Mouse (Mus musculus): ENCODE results near the gene Aph1c. TPM values are rescaled to one million over a fixed set of nuclear protein-coding genes. Genes with fewer than 3 reads are reported as not detected.
A peak's percentile ranks its signal among the peaks of the same experiment; 100 is the strongest.

Gene Aph1c
- polyA plus RNA-seq (2012; rRNA removed) = 1.1 and 3.0 TPM in 2 replicates

- Histone ChIP-seq H3K4me1 (ENCODE audit: control insufficient read depth, insufficient read depth, insufficient read length) (peaks cover 5% of the 10 kb centered on the region; the same call in 1 of the 2 replicates), H3K27me3 (ENCODE audit: control insufficient read depth, insufficient read depth, low read length) (no peaks in the 10 kb centered on the region), H3K27ac (ENCODE audit: insufficient read depth, low read length) (no peak within 1 kb of the TSS; the same call in 1 of the 2 replicates), H3K4me3 (ENCODE audit: extremely low read depth, insufficient read depth, insufficient read length) (peak within 1 kb of the TSS; percentile 66), H3K36me3 (ENCODE audit: control insufficient read depth, insufficient read depth, low read length) (no peaks in the 10 kb centered on the region)
- peak; percentile 97 to 99 for DNase-seq (ENCODE audit: low read depth in 1 of 2, low spot score in 2 of 2)
- no peak for TF ChIP-seq CTCF (IDR thresholded peaks at IDR 0.05; ENCODE audit: extremely low read depth, insufficient read depth, insufficient read length, insufficient replicate concordance)
- TF ChIP-seq POLR2A (IDR thresholded peaks at IDR 0.05; ENCODE audit: low read depth, low read length) = no peak
- WGBS = 2% methylated on average over 58 of the region's 58 CpGs
Measured at GRCm38 (mm10) chr9:66834318-66835096, at the start of gene Aph1c. TSS of gene Aph1c (minus strand) at chr9:66834726.

- H3K36me3 ChIP-seq (ENCODE audit: control insufficient read depth, insufficient read depth, low read length) = no peaks in the 10 kb centered on the region
- H3K4me1 ChIP-seq (ENCODE audit: control insufficient read depth, insufficient read depth, insufficient read length) = peaks cover 17% of the 10 kb centered on the region
- H3K4me3 ChIP-seq (ENCODE audit: extremely low read depth, insufficient read depth, insufficient read length) = no peak overlapping the region
- TF ChIP-seq POLR2A (IDR thresholded peaks at IDR 0.05; ENCODE audit: low read depth, low read length) (no peak), CTCF (IDR thresholded peaks at IDR 0.05; ENCODE audit: extremely low read depth, insufficient read depth, insufficient read length, insufficient replicate concordance) (no peak)
- DNase-seq (ENCODE audit: low read depth in 1 of 2, low spot score in 2 of 2) = no peak
- no peaks in the 10 kb centered on the region for H3K27me3 ChIP-seq (ENCODE audit: control insufficient read depth, insufficient read depth, low read length)
- H3K27ac ChIP-seq (ENCODE audit: insufficient read depth, low read length) = no peak overlapping the region
- WGBS = 51% methylated on average over 5 of the region's 5 CpGs
Measured at GRCm38 (mm10) chr9:66883500-66883899, 49.0 kb upstream of the Aph1c start.

GRCm38 (mm10) chr9:66882406-66882821 lies 47.9 kb upstream of the Aph1c start:
- no peak for TF ChIP-seq POLR2A (IDR thresholded peaks at IDR 0.05; ENCODE audit: low read depth, low read length)
- no peak for TF ChIP-seq CTCF (IDR thresholded peaks at IDR 0.05; ENCODE audit: extremely low read depth, insufficient read depth, insufficient read length, insufficient replicate concordance)
- Histone ChIP-seq H3K36me3 (ENCODE audit: control insufficient read depth, insufficient read depth, low read length) (no peaks in the 10 kb centered on the region), H3K27ac (ENCODE audit: insufficient read depth, low read length) (peak overlapping the region; percentile 40), H3K4me3 (ENCODE audit: extremely low read depth, insufficient read depth, insufficient read length) (no peak overlapping the region), H3K4me1 (ENCODE audit: control insufficient read depth, insufficient read depth, insufficient read length) (peaks cover 9% of the 10 kb centered on the region; the same call in 1 of the 2 replicates), H3K27me3 (ENCODE audit: control insufficient read depth, insufficient read depth, low read length) (no peaks in the 10 kb centered on the region)
- DNase-seq (ENCODE audit: low read depth in 1 of 2, low spot score in 2 of 2) = peak in 1 of 2 experiments; percentile 18
- WGBS = 20% methylated on average over 8 of the region's 8 CpGs

GRCm38 (mm10) chr9:66881858-66882257 lies 47.3 kb upstream of the Aph1c start:
- Histone ChIP-seq H3K4me1 (ENCODE audit: control insufficient read depth, insufficient read depth, insufficient read length) (peaks cover 6% of the 10 kb centered on the region; the same call in 1 of the 2 replicates), H3K27ac (ENCODE audit: insufficient read depth, low read length) (peak overlapping the region; percentile 49), H3K4me3 (ENCODE audit: extremely low read depth, insufficient read depth, insufficient read length) (no peak overlapping the region), H3K36me3 (ENCODE audit: control insufficient read depth, insufficient read depth, low read length) (no peaks in the 10 kb centered on the region), H3K27me3 (ENCODE audit: control insufficient read depth, insufficient read depth, low read length) (no peaks in the 10 kb centered on the region)
- DNase-seq (ENCODE audit: low read depth in 1 of 2, low spot score in 2 of 2) = no peak
- no peak for TF ChIP-seq CTCF (IDR thresholded peaks at IDR 0.05; ENCODE audit: extremely low read depth, insufficient read depth, insufficient read length, insufficient replicate concordance)
- no peak for TF ChIP-seq POLR2A (IDR thresholded peaks at IDR 0.05; ENCODE audit: low read depth, low read length)
- WGBS = 75% methylated on average over 3 of the region's 3 CpGs

- no peak overlapping the region for H3K27ac ChIP-seq (ENCODE audit: insufficient read depth, low read length)
- H3K27me3 ChIP-seq (ENCODE audit: control insufficient read depth, insufficient read depth, low read length) = no peaks in the 10 kb centered on the region
- no peak for DNase-seq (ENCODE audit: low read depth in 1 of 2, low spot score in 2 of 2)
- peaks cover 6% of the 10 kb centered on the region; the same call in 1 of the 2 replicates for H3K4me1 ChIP-seq (ENCODE audit: control insufficient read depth, insufficient read depth, insufficient read length)
- H3K4me3 ChIP-seq (ENCODE audit: extremely low read depth, insufficient read depth, insufficient read length) = no peak overlapping the region
- WGBS = 80% methylated on average over 2 of the region's 2 CpGs
- TF ChIP-seq CTCF (IDR thresholded peaks at IDR 0.05; ENCODE audit: extremely low read depth, insufficient read depth, insufficient read length, insufficient replicate concordance) (no peak), POLR2A (IDR thresholded peaks at IDR 0.05; ENCODE audit: low read depth, low read length) (no peak)
- no peaks in the 10 kb centered on the region for H3K36me3 ChIP-seq (ENCODE audit: control insufficient read depth, insufficient read depth, low read length)
Measured at GRCm38 (mm10) chr9:66880752-66881151, 46.2 kb upstream of the Aph1c start.

GRCm38 (mm10) chr9:66879486-66879885 lies 45.0 kb upstream of the Aph1c start:
- Histone ChIP-seq H3K4me3 (ENCODE audit: extremely low read depth, insufficient read depth, insufficient read length) (no peak overlapping the region), H3K27me3 (ENCODE audit: control insufficient read depth, insufficient read depth, low read length) (no peaks in the 10 kb centered on the region), H3K27ac (ENCODE audit: insufficient read depth, low read length) (no peak overlapping the region), H3K4me1 (ENCODE audit: control insufficient read depth, insufficient read depth, insufficient read length) (peaks cover 6% of the 10 kb centered on the region; the same call in 1 of the 2 replicates), H3K36me3 (ENCODE audit: control insufficient read depth, insufficient read depth, low read length) (no peaks in the 10 kb centered on the region)
- TF ChIP-seq CTCF (IDR thresholded peaks at IDR 0.05; ENCODE audit: extremely low read depth, insufficient read depth, insufficient read length, insufficient replicate concordance) (no peak), POLR2A (IDR thresholded peaks at IDR 0.05; ENCODE audit: low read depth, low read length) (no peak)
- WGBS = 82% methylated on average over 6 of the region's 6 CpGs
- DNase-seq (ENCODE audit: low read depth in 1 of 2, low spot score in 2 of 2) = no peak

- H3K4me3 ChIP-seq (ENCODE audit: extremely low read depth, insufficient read depth, insufficient read length) = no peak overlapping the region
- H3K27me3 ChIP-seq (ENCODE audit: control insufficient read depth, insufficient read depth, low read length) = no peaks in the 10 kb centered on the region
- 64% methylated on average over 3 of the region's 3 CpGs for WGBS
- no peak for DNase-seq (ENCODE audit: low read depth in 1 of 2, low spot score in 2 of 2)
- H3K4me1 ChIP-seq (ENCODE audit: control insufficient read depth, insufficient read depth, insufficient read length) = peaks cover 8% of the 10 kb centered on the region; the same call in 1 of the 2 replicates
- no peaks in the 10 kb centered on the region for H3K36me3 ChIP-seq (ENCODE audit: control insufficient read depth, insufficient read depth, low read length)
- no peak overlapping the region for H3K27ac ChIP-seq (ENCODE audit: insufficient read depth, low read length)
- TF ChIP-seq POLR2A (IDR thresholded peaks at IDR 0.05; ENCODE audit: low read depth, low read length) (no peak), CTCF (IDR thresholded peaks at IDR 0.05; ENCODE audit: extremely low read depth, insufficient read depth, insufficient read length, insufficient replicate concordance) (no peak)
Measured at GRCm38 (mm10) chr9:66878899-66879298, 44.4 kb upstream of the Aph1c start.

All from spleen, adult 2 months (tissue).